Mouse (Mus musculus): ENCODE results near the gene Cyp4f14. TPM values are rescaled to one million over a fixed set of nuclear protein-coding genes. Genes with fewer than 3 reads are reported as not detected.

Gene Cyp4f14
- not detected for total RNA-seq (2023)

DNA sequence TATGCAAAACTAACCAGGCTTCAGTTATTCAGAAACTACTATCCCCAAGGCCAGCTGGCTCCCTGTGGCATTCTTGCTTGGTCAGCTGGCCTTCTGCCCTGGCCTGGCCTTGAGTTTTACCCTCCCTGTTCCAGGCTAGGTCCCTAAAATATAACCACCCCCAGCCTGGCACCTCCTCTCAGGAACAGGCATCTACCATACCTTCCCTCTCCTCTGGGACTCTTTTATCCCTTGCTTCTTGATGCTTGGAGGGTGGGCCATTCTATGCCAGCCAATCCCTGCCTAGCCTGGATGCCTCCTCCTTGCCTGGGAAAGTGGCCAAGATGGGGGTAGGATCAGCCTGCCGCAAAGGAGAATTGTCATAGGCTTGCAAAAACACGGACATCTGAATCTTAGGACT lies at the start of gene Cyp4f14:
Gene Cyp4f14, minus strand, starts transcription at position 212 of the 400 bp plus-strand sequence.

DNA sequence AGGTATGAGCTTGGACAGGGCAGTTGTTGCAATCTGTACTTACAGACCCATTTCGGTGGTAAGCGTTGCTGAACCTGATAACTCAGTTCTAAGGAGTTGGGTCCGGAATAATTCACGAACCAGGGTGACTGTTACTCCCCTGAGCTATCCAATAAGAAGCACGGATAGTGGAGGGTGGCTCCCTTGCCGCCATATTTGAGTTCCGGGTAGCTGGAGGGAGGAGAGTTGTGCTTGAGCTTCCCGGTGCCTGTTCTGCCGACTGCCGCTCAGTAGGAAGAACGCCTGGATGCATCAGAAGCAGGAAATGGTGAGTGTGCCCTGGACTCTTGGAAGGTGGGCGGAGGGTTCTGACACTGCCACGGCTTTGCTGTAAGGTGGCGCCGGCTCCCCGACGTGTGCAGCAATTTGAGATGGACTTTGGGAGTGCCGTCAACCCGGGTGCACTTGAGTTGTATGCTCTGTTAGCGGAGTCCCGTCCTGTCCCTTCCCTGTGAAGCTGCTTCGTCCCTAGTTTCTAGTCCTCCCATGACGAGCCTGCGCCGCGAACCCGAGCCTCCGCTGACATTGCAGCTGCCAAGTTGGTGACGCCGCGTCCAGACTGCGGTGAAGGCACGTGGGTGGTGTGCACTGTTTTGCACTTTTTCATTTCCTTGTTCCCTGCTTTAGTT lies 48.6 kb upstream of the Cyp4f14 start, which contains the start of gene Zfp472:
Gene Zfp472, plus strand, starts transcription at position 192 of the 668 bp plus-strand sequence.

DNA sequence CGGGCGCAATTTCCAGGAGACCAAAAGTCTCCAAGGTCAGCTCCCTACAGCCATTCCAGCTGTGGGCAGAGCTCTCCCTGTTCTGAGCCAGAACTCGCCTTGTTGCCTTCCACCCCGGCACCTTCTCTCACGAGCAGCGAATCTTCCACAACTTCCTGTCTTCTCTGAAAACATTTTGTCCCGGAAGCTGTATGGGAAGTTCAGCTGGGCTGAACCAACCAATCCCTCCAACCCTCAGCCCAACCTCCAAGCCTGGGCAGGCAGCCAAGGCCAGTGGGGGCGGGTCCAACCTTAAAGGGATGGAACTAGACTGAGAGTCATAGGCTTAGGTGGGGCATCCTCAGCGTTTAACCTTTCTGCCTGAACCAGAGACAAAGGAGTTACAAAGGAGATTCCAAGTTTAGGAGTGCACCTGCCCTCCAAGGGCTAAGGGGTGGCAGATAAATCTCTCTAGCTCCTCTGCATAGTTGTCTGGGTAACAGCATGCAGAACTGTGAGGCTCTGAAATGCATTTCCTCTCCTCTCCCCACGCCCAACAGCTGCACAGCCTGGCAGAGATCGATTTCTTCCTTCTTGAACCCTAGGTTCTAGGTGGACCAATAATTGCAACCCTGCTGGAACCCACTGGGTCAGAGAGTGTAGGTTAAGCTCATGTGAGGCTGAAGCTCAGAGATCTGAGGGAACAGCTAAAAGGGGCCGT lies 30.2 kb upstream of the Cyp4f14 start, which contains the start of gene Cyp4f13:
Gene Cyp4f13, minus strand, starts transcription at position 188 of the 700 bp plus-strand sequence.

DNA sequence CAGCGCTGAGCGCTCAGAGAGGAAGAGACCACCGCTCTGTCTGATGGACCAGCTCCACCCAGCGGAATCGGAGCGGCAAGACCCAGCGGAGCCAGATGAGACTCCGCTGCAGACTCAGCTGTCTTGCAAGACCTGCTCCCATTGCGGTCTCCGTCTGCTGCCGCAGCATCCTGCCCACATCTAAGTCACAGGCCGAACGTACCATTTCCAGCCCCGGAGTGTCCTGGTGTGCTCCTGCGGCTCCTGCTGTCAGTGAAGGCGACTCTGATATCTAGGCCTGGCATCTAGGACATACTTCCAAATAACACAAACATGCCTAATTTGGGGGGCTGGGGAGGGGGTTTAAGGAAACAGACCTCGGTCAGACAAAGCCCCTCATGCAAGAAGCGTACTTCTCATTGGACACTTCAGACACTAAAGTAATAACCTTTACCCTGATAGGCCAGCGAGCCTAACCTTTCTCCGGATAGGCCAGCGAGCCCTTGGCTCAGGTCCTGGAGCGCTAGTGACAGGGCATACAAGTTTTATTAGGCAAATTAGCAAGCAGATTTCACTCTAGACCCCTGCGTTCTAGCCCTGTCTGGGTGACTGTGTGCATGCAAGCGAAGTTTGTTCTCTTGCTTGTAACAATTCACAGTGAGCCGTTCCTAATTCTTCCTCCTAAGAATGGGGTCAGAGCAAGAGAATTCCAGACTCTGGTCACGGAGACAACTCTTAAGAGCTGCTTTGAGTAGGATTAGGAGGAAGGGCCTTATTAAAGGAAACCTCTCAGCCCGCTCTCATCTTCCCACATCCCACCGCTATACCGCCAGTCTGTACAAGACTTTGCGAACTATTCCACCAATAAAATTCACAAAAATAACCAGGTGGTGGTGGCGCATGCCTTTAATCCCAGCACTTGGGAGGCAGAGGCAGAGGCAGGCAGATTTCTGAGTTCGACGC lies 25.6 kb downstream of the Cyp4f14 start, which contains the start of gene Zfp870:
Gene Zfp870, minus strand, starts transcription at position 404 of the 942 bp plus-strand sequence.

Other genes with a start within 250 kb of the Cyp4f14 start
- gene Cyp4f15, start 231.7 kb downstream of the Cyp4f14 start, total RNA-seq (2023), result not detected
- 109 TPM for gene Zfp871, start 129.1 kb downstream of the Cyp4f14 start, total RNA-seq (2023)
- gene Zfp811, start 107.4 kb downstream of the Cyp4f14 start, total RNA-seq (2023), result 0.41 TPM
- 10.6 TPM for gene Zfp799, start 87.1 kb downstream of the Cyp4f14 start, total RNA-seq (2023)
- 0.62 TPM for gene Zfp870, start 25.7 kb downstream of the Cyp4f14 start, total RNA-seq (2023)
- gene Cyp4f13, start 30.1 kb upstream of the Cyp4f14 start, total RNA-seq (2023), result 61.3 TPM
- 32.4 TPM for gene Zfp472, start 48.5 kb upstream of the Cyp4f14 start, total RNA-seq (2023)
- gene Zfp952, start 75.8 kb upstream of the Cyp4f14 start, total RNA-seq (2023), result 13.1 TPM
- 3.6 TPM for gene Zfp763, start 116.1 kb upstream of the Cyp4f14 start, total RNA-seq (2023)
- not detected for gene 4921501E09Rik, start 150.7 kb upstream of the Cyp4f14 start, total RNA-seq (2023)
- 3.2 TPM for gene Zfp563, start 172.0 kb upstream of the Cyp4f14 start, total RNA-seq (2023)
- gene Morc2b, start 222.3 kb upstream of the Cyp4f14 start, total RNA-seq (2023), result not detected

All from CD4-positive naive resting alpha-beta T cell, adult 76 days (primary cell).